Mouse (Mus musculus) stomach, postnatal 0 days (tissue): ENCODE measurements around the gene Fxyd1. TPM values are rescaled to one million over a fixed set of nuclear protein-coding genes. Genes with fewer than 3 reads are reported as not detected.

ENCODE experiments used
- ATAC-seq: fragments of 200-750 bp; cut with Nextera tagmentation; 2 replicates; pipeline ENCODE4 v1.8.0; 2017; ENCODE audit not compliant: low FRiP score, low TSS enrichment
- DNase-seq: peaks from one replicate; pipeline ENCODE4 v3.0.0-alpha.2; 2016; ENCODE audit warnings: low spot score
- H3K27ac ChIP-seq: fragments of 300-500 bp; sonication (generic); replicated peaks from 2 replicates; pipeline ENCODE4 v1.5.1; 2014; ENCODE audit warnings: mild to moderate bottlenecking, control low read depth
- H3K27me3 ChIP-seq: fragments of 300-500 bp; sonication (generic); 2 replicates; pipeline ENCODE4 v1.6.1; 2014; ENCODE audit warnings: low read length; ENCODE audit not compliant: control insufficient read depth, insufficient read depth
- H3K36me3 ChIP-seq: fragments of 300-500 bp; sonication (generic); 2 replicates; pipeline ENCODE4 v1.6.1; 2014; ENCODE audit warnings: low read length, mixed read lengths; ENCODE audit not compliant: control insufficient read depth, insufficient read depth
- H3K4me1 ChIP-seq: fragments of 300-500 bp; sonication (generic); replicated peaks from 2 replicates; pipeline ENCODE4 v1.6.1; 2014; ENCODE audit warnings: antibody characterized with exemption; ENCODE audit not compliant: control insufficient read depth, insufficient read depth
- H3K4me2 ChIP-seq: fragments of 300-500 bp; sonication (generic); replicated peaks from 2 replicates; pipeline ENCODE4 v1.6.1; 2014; ENCODE audit warnings: low read depth, mild to moderate bottlenecking, control low read depth, moderate library complexity
- H3K4me3 ChIP-seq: fragments of 300-500 bp; sonication (generic); 2 replicates; pipeline ENCODE4 v1.5.1; 2014; ENCODE audit warnings: low read depth, low read length, control low read depth
- H3K9ac ChIP-seq: fragments of 300-500 bp; sonication (generic); 2 replicates; pipeline ENCODE4 v1.6.1; 2014; ENCODE audit warnings: mild to moderate bottlenecking, low read length, control low read depth, mixed read lengths
- H3K9me3 ChIP-seq: fragments of 300-500 bp; sonication (generic); 2 replicates; pipeline ENCODE4 v1.6.1; 2016; ENCODE audit warnings: low read length; ENCODE audit not compliant: control insufficient read depth
- CTCF ChIP-seq: IDR thresholded peaks from 2 replicates; pipeline ENCODE4 v1.5.1; 2016; ENCODE audit warnings: antibody characterized with exemption, low read depth, mild to moderate bottlenecking, moderate library complexity
- EP300 ChIP-seq: optimal IDR thresholded peaks from 2 replicates; pipeline ENCODE3; 2016; ENCODE audit warnings: antibody characterized with exemption
- WGBS: fragments of 180-500 bp; shearing (Covaris S2); extraction: QIAGEN DNeasy Blood & Tissue Kit; methylation state at CpG from one replicate; pipeline ENCODE4 v1.1.7; 2014; 5-methylcytosine and 5-hydroxymethylcytosine counted together
- polyA plus RNA-seq: library from polyadenylated mRNA; unstranded; fragments of >200 nt; fragmentation: Nextera tagmentation; extraction: Ambion mirVana; gene quantifications from 2 replicates; pipeline ENCODE4 v1.2.1, GENCODE M21; 2015

Gene Fxyd1
- polyA plus RNA-seq, 1 experiment from 2014 or later, result 177 TPM

DNA sequence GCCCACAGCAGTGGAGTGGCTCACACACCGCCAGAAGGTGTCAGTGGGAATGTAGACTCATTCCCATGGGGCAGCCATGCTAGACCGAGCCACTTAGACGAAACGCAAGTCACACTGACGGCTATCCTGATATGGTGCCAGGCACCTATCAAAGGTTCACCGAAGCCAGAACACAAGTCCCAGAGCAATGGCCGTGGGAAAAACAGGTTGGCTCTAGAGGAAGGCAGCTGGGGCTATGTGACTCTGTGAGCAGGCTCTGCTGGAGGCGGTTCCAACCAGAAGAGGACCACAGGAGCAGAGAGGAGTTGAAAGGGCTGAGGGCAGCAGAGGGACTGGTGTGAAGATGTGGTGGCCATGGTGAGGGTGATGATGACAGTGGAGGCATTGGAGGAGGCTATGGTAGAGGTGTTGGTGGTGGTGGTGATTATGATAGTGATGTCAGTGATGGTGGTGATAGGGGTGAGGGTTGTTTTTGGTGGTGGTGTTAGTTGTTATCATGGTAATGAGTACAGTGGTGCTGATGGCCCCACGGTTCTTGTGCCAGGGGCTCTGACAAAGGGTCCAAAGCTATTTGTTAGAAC lies 29.3 kb upstream of the Fxyd1 start:
- H3K4me1 ChIP-seq, result peaks cover 3% of the 10 kb centered on the region; the same call in 1 of the 2 replicates
- no peak overlapping the region for H3K9ac ChIP-seq
- H3K27ac ChIP-seq, result peak overlapping the region; percentile 73
- H3K9me3 ChIP-seq, result no peaks in the 10 kb centered on the region
- H3K36me3 ChIP-seq, result no peaks in the 10 kb centered on the region
- ATAC-seq (no peak), DNase-seq (no peak)
- H3K4me3 ChIP-seq, result no peak overlapping the region
- no peaks in the 10 kb centered on the region for H3K27me3 ChIP-seq
- TF ChIP-seq CTCF, result no peak
- 93% methylated on average over 9 of the region's 9 CpGs for WGBS
- H3K4me2 ChIP-seq, result no peak overlapping the region

DNA sequence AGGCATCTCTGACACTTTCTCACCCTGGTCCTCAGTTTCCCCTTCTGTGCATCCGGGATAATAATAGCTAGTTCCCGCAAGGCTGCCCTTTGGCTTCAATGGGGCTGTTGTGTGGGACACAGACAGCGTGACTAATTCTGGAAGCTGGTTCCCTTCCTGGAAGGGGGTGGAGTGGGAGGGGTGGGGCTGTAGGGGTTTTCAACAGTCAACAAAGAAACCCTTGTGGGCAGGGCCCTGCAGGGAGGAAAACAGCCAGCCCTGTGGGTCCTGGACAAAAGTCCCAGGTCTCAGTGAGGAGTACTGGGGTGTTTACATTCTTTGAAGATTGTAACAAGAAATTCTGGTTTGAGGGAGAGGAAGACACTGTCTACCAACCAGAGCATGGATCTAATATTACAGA lies 28.2 kb upstream of the Fxyd1 start:
- H3K36me3 ChIP-seq, result no peaks in the 10 kb centered on the region
- peaks cover 3% of the 10 kb centered on the region; the same call in 1 of the 2 replicates for H3K4me1 ChIP-seq
- 44% methylated on average over 3 of the region's 3 CpGs for WGBS
- TF ChIP-seq CTCF (no peak), EP300 (no peak)
- peak overlapping the region; percentile 81 for H3K27ac ChIP-seq
- DNase-seq (peak; percentile 76), ATAC-seq (peak; percentile 68)
- H3K9me3 ChIP-seq, result no peaks in the 10 kb centered on the region
- no peak overlapping the region for H3K4me2 ChIP-seq
- H3K9ac ChIP-seq, result no peak overlapping the region
- H3K4me3 ChIP-seq, result no peak overlapping the region
- no peaks in the 10 kb centered on the region for H3K27me3 ChIP-seq

DNA sequence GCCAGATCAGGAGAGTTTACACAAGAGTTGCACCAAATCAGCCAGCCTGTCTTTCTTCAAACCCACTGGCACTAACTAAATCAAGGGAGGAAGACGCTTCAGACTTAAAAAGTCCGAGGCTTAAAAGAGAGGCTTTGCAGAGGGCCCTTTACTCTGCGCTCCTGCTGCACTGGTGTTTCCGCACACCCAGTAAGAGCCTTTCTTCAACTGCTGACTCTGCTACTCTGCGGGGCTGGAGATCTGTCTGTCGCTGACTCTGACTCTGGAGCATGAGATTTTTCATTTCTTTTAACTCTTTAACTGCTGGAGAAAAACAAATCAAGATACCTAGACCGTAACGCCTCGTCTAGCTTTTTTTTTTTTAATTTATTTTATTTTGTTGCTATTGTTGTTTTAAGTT lies 27.1 kb upstream of the Fxyd1 start:
- no peak overlapping the region for H3K9ac ChIP-seq
- no peak for TF ChIP-seq EP300
- TF ChIP-seq CTCF, result no peak
- peaks cover 3% of the 10 kb centered on the region; the same call in 1 of the 2 replicates for H3K4me1 ChIP-seq
- no peak overlapping the region for H3K4me2 ChIP-seq
- DNase-seq, result no peak
- H3K27ac ChIP-seq, result peak overlapping the region; percentile 49
- 43% methylated on average over 9 of the region's 9 CpGs for WGBS
- no peak overlapping the region for H3K4me3 ChIP-seq
- ATAC-seq, result no peak
- H3K36me3 ChIP-seq, result no peaks in the 10 kb centered on the region
- no peaks in the 10 kb centered on the region for H3K27me3 ChIP-seq
- H3K9me3 ChIP-seq, result no peaks in the 10 kb centered on the region

DNA sequence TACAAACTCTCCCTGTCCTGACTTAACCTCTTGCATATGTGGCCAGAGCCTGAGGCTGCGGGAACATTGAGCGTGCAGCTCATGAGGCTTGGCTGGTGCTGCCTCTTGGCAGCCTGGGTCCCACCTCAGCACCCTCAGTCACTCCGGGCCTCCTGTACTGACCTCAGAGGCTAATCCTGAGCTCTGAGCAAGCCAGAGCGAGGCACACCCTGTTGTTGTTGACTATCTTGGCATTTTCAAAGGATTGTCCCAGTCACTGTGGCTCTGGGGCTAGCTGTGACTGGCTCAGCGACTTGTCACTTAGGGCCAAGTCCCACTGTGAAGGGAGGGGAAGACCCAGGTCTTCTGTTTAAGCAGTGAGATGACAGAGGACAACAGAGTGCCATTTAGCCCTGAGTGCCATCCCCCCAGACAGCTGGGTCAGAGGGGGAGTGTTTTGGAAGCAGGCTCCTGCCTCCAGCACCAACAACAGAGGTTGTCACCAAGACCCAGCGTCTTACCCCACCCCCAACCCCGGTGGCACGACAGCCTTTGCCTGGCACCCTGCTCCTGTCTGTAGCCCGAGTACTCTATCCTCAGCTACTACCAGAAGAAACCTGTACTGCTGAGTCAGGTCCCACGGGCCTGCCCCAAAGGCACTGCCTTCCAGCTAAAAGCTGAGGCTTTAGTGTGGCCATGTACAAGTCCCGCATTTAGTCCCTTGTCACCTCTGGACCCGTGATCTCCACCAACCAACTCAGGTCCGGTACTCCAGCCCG lies 26.0 kb upstream of the Fxyd1 start:
- H3K4me1 ChIP-seq, result peaks cover 3% of the 10 kb centered on the region; the same call in 1 of the 2 replicates
- WGBS, result 57% methylated on average over 14 of the region's 14 CpGs
- no peaks in the 10 kb centered on the region for H3K27me3 ChIP-seq
- H3K4me3 ChIP-seq, result no peak overlapping the region
- H3K9ac ChIP-seq, result 0 out of 2 replicates have a peak overlapping the region, but pooled peaks have one; percentile 13
- H3K4me2 ChIP-seq, result no peak overlapping the region
- peak; percentile 66 for DNase-seq
- H3K9me3 ChIP-seq, result no peaks in the 10 kb centered on the region
- H3K27ac ChIP-seq, result peak overlapping the region; percentile 74
- no peaks in the 10 kb centered on the region for H3K36me3 ChIP-seq
- no peak for TF ChIP-seq EP300
- no peak for TF ChIP-seq CTCF
- peak; percentile 86 for ATAC-seq

DNA sequence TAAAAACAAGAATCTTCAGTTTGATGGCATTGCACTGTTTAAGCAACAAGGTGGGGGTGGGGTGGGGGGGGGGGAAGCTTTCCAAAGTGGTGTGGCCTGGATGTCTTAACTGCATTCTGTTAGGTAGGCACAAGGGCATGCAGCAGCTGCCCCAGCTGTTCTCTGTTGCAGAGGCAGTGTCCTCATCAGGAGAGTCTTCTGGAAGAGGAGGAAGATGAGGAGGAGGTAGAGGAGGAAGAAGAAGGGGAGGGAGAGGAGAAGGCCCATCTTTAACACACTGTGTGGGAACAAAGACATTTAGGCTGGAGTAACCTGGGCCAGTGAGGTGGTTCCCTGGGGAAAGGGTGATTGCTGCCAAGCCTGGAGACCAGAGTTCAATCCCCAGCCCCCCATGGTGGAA lies 25.1 kb upstream of the Fxyd1 start:
- no peak overlapping the region for H3K4me3 ChIP-seq
- no peak overlapping the region for H3K27ac ChIP-seq
- no peak for ATAC-seq
- no peaks in the 10 kb centered on the region for H3K27me3 ChIP-seq
- H3K36me3 ChIP-seq, result no peaks in the 10 kb centered on the region
- no peak overlapping the region for H3K4me2 ChIP-seq
- no peaks in the 10 kb centered on the region for H3K9me3 ChIP-seq
- peaks cover 3% of the 10 kb centered on the region; the same call in 1 of the 2 replicates for H3K4me1 ChIP-seq
- no peak overlapping the region for H3K9ac ChIP-seq
- TF ChIP-seq CTCF (no peak), EP300 (no peak)
- DNase-seq, result no peak

DNA sequence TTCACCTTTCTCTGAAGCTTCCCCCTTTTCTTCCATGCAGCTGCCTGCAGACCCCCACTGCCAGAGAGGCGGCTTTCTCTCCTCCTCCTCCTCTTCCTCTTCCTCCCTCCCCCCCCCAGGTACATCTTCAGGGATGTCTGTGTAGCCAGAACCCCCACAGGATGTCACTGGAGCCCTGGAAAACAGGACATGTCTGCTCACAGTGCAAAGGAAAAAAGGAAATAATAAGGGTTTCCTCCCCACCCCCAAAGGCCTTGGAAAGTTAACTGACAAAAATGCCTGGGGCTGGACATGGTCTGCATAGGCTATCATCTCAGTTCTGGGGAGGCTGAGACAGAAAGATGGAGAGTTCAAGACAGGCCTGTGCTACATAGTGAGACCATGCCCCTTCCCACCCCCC lies 24.1 kb upstream of the Fxyd1 start:
- Histone ChIP-seq H3K27me3 (no peaks in the 10 kb centered on the region), H3K36me3 (no peaks in the 10 kb centered on the region), H3K4me1 (peaks cover 3% of the 10 kb centered on the region; the same call in 1 of the 2 replicates), H3K9me3 (no peaks in the 10 kb centered on the region), H3K9ac (no peak overlapping the region), H3K27ac (no peak overlapping the region), H3K4me3 (no peak overlapping the region), H3K4me2 (no peak overlapping the region)
- TF ChIP-seq EP300 (no peak), CTCF (no peak)
- WGBS, result 67% methylated on average over 1 of the region's 1 CpGs
- DNase-seq, result no peak
- ATAC-seq, result no peak
